Mouse (Mus musculus): Measurements from ENCODE around the gene Zbtb43.
A peak's percentile ranks its signal among the peaks of the same experiment; 100 is the strongest.

Zbtb43 gene

GRCm38 (mm10) chr2:33468466-33469097 lies at the start of gene Zbtb43:
TSS of gene Zbtb43 (minus strand) at chr2:33468559.
- peak; percentile 93 for ATAC-seq (ENCODE audit: low TSS enrichment)

GRCm38 (mm10) chr2:33515856-33516255 lies 47.5 kb upstream of the Zbtb43 start:
- ATAC-seq (ENCODE audit: low TSS enrichment), result no peak

GRCm38 (mm10) chr2:33515431-33515830 lies 47.1 kb upstream of the Zbtb43 start:
- ATAC-seq (ENCODE audit: low TSS enrichment), result no peak

- ATAC-seq (ENCODE audit: low TSS enrichment), result no peak
Observed at GRCm38 (mm10) chr2:33510791-33511190, 42.4 kb upstream of the Zbtb43 start.

GRCm38 (mm10) chr2:33502602-33503001 lies 34.2 kb upstream of the Zbtb43 start:
- ATAC-seq (ENCODE audit: low TSS enrichment), result no peak

GRCm38 (mm10) chr2:33498280-33498679 lies 29.9 kb upstream of the Zbtb43 start:
- no peak for ATAC-seq (ENCODE audit: low TSS enrichment)

- ATAC-seq (ENCODE audit: low TSS enrichment), result no peak
Observed at GRCm38 (mm10) chr2:33495654-33496053, 27.3 kb upstream of the Zbtb43 start.

- ATAC-seq (ENCODE audit: low TSS enrichment), result no peak
Observed at GRCm38 (mm10) chr2:33492041-33492440, 23.7 kb upstream of the Zbtb43 start.

GRCm38 (mm10) chr2:33489565-33489964 lies 21.2 kb upstream of the Zbtb43 start:
- peak; percentile 68 for ATAC-seq (ENCODE audit: low TSS enrichment)

- ATAC-seq (ENCODE audit: low TSS enrichment), result no peak
Observed at GRCm38 (mm10) chr2:33487332-33487731, 19.0 kb upstream of the Zbtb43 start.

GRCm38 (mm10) chr2:33486866-33487265 lies 18.5 kb upstream of the Zbtb43 start:
- peak; percentile 76 for ATAC-seq (ENCODE audit: low TSS enrichment)

GRCm38 (mm10) chr2:33477961-33478755 lies 9.8 kb upstream of the Zbtb43 start:
- ATAC-seq (ENCODE audit: low TSS enrichment), result no peak

GRCm38 (mm10) chr2:33475961-33476360 lies 7.6 kb upstream of the Zbtb43 start:
- peak; percentile 76 for ATAC-seq (ENCODE audit: low TSS enrichment)

- ATAC-seq (ENCODE audit: low TSS enrichment), result no peak; the same call in 1 of the 2 replicates
Observed at GRCm38 (mm10) chr2:33467546-33468465, 553 bp downstream of the Zbtb43 start.

- no peak for ATAC-seq (ENCODE audit: low TSS enrichment)
Observed at GRCm38 (mm10) chr2:33465966-33466365, 2.4 kb downstream of the Zbtb43 start.

- ATAC-seq (ENCODE audit: low TSS enrichment), result 0 out of 2 replicates have a peak, but pooled peaks have one; percentile 32
Observed at GRCm38 (mm10) chr2:33465215-33465614, 3.1 kb downstream of the Zbtb43 start.

- ATAC-seq (ENCODE audit: low TSS enrichment), result no peak
Observed at GRCm38 (mm10) chr2:33462066-33462465, 6.3 kb downstream of the Zbtb43 start.

- no peak for ATAC-seq (ENCODE audit: low TSS enrichment)
Observed at GRCm38 (mm10) chr2:33461066-33461465, 7.3 kb downstream of the Zbtb43 start.

GRCm38 (mm10) chr2:33459660-33460059 lies 8.7 kb downstream of the Zbtb43 start:
- no peak for ATAC-seq (ENCODE audit: low TSS enrichment)

GRCm38 (mm10) chr2:33456696-33457095 lies 11.7 kb downstream of the Zbtb43 start:
- ATAC-seq (ENCODE audit: low TSS enrichment), result no peak

GRCm38 (mm10) chr2:33456242-33456641 lies 12.1 kb downstream of the Zbtb43 start:
- no peak for ATAC-seq (ENCODE audit: low TSS enrichment)

GRCm38 (mm10) chr2:33455350-33455749 lies 13.0 kb downstream of the Zbtb43 start:
- 0 out of 2 replicates have a peak, but pooled peaks have one; percentile 13 for ATAC-seq (ENCODE audit: low TSS enrichment)
